Mouse (Mus musculus): ENCODE measurements around the gene Homez. TPM values are rescaled to one million over a fixed set of nuclear protein-coding genes. Genes with fewer than 3 reads are reported as not detected.

Homez gene
- polyA plus RNA-seq, 1 experiment from 2014 or later: 17.8 TPM

GRCm38 (mm10) chr14:54808718-54809667, 61.8 kb downstream of the Homez start:
- WGBS: 77% methylated on average over 4 of the region's 4 CpGs
- DNase-seq (ENCODE audit: low spot score): no peak

GRCm38 (mm10) chr14:54806124-54806523, 64.6 kb downstream of the Homez start:
- no peak overlapping the region for H3K27ac ChIP-seq
- no peak for DNase-seq (ENCODE audit: low spot score)
- 85% methylated on average over 4 of the region's 4 CpGs for WGBS
- H3K4me3 ChIP-seq: no peak overlapping the region
- no peaks in the 10 kb centered on the region for H3K9me3 ChIP-seq (replicated peaks)
- H3K4me1 ChIP-seq: no peaks in the 10 kb centered on the region
- no peaks in the 10 kb centered on the region for H3K36me3 ChIP-seq
- no peaks in the 10 kb centered on the region for H3K27me3 ChIP-seq (ENCODE audit: low read depth, poor library complexity, severe bottlenecking)

More at GRCm38 (mm10) chr14:54808718-54809667, 61.8 kb downstream of the Homez start:
- no peaks in the 10 kb centered on the region for H3K27me3 ChIP-seq (ENCODE audit: low read depth, poor library complexity, severe bottlenecking)
- no peaks in the 10 kb centered on the region for H3K9me3 ChIP-seq (replicated peaks)
- H3K36me3 ChIP-seq: no peaks in the 10 kb centered on the region
- no peak overlapping the region for H3K4me3 ChIP-seq
- H3K27ac ChIP-seq: no peak overlapping the region
- no peaks in the 10 kb centered on the region for H3K4me1 ChIP-seq

Other genes with a start within 250 kb of the Homez start
- gene Psmb11, start 249.5 kb downstream of the Homez start, polyA plus RNA-seq (2016; fragmentation: Nextera tagmentation; extraction: Ambion mirVana): 0.13 and 0.14 TPM in 2 replicates
- not detected in 2 replicates for gene Gm17606, start 230.0 kb downstream of the Homez start, polyA plus RNA-seq (2016; fragmentation: Nextera tagmentation; extraction: Ambion mirVana)
- gene Cdh24, start 229.6 kb downstream of the Homez start, polyA plus RNA-seq (2016; fragmentation: Nextera tagmentation; extraction: Ambion mirVana): 7.1 and 8.1 TPM in 2 replicates
- 112 and 116 TPM in 2 replicates for gene 1700123O20Rik, start 184.7 kb downstream of the Homez start, polyA plus RNA-seq (2016; fragmentation: Nextera tagmentation; extraction: Ambion mirVana)
- 142 and 144 TPM in 2 replicates for gene Acin1, start 184.0 kb downstream of the Homez start, polyA plus RNA-seq (2016; fragmentation: Nextera tagmentation; extraction: Ambion mirVana)
- gene Gm29776, start 172.1 kb downstream of the Homez start, polyA plus RNA-seq (2016; fragmentation: Nextera tagmentation; extraction: Ambion mirVana): 0.10 and 0.16 TPM in 2 replicates
- not detected in 2 replicates for gene Cebpe, start 158.8 kb downstream of the Homez start, polyA plus RNA-seq (2016; fragmentation: Nextera tagmentation; extraction: Ambion mirVana)
- gene Slc7a8, start 89.0 kb downstream of the Homez start, polyA plus RNA-seq (2016; fragmentation: Nextera tagmentation; extraction: Ambion mirVana): 0.50 and 0.77 TPM in 2 replicates
- gene Rnf212b, start 56.8 kb downstream of the Homez start, polyA plus RNA-seq (2016; fragmentation: Nextera tagmentation; extraction: Ambion mirVana): not detected in 2 replicates
- gene Ppp1r3e, start 6.6 kb upstream of the Homez start, polyA plus RNA-seq (2016; fragmentation: Nextera tagmentation; extraction: Ambion mirVana): 0.08 TPM in 1 of 2 replicates, not detected in the other
- 1.7 and 2.2 TPM in 2 replicates for gene Bcl2l2, start 12.4 kb upstream of the Homez start, polyA plus RNA-seq (2016; fragmentation: Nextera tagmentation; extraction: Ambion mirVana)
- gene Gm20521, start 12.5 kb upstream of the Homez start, polyA plus RNA-seq (2016; fragmentation: Nextera tagmentation; extraction: Ambion mirVana): 0.55 TPM in 1 of 2 replicates, not detected in the other
- 173 and 178 TPM in 2 replicates for gene Pabpn1, start 21.5 kb upstream of the Homez start, polyA plus RNA-seq (2016; fragmentation: Nextera tagmentation; extraction: Ambion mirVana)
- 31.2 and 52.7 TPM in 2 replicates for gene Slc22a17, start 42.2 kb upstream of the Homez start, polyA plus RNA-seq (2016; fragmentation: Nextera tagmentation; extraction: Ambion mirVana)
- 40.2 and 53.4 TPM in 2 replicates for gene Efs, start 55.2 kb upstream of the Homez start, polyA plus RNA-seq (2016; fragmentation: Nextera tagmentation; extraction: Ambion mirVana)
- 0.14 TPM in 1 of 2 replicates, not detected in the other for gene Il25, start 61.7 kb upstream of the Homez start, polyA plus RNA-seq (2016; fragmentation: Nextera tagmentation; extraction: Ambion mirVana)
- gene Cmtm5, start 65.3 kb upstream of the Homez start, polyA plus RNA-seq (2016; fragmentation: Nextera tagmentation; extraction: Ambion mirVana): 0.38 and 1.2 TPM in 2 replicates
- gene Myh6, start 96.0 kb upstream of the Homez start, polyA plus RNA-seq (2016; fragmentation: Nextera tagmentation; extraction: Ambion mirVana): 1.5 and 2.3 TPM in 2 replicates
- gene Gm17428, start 106.0 kb upstream of the Homez start, polyA plus RNA-seq (2016; fragmentation: Nextera tagmentation; extraction: Ambion mirVana): not detected in 2 replicates
- gene Myh7, start 123.7 kb upstream of the Homez start, polyA plus RNA-seq (2016; fragmentation: Nextera tagmentation; extraction: Ambion mirVana): 2.2 and 4.4 TPM in 2 replicates
- gene Ngdn, start 144.5 kb upstream of the Homez start, polyA plus RNA-seq (2016; fragmentation: Nextera tagmentation; extraction: Ambion mirVana): 97.5 and 98.1 TPM in 2 replicates
- gene Zfhx2, start 221.4 kb upstream of the Homez start, polyA plus RNA-seq (2016; fragmentation: Nextera tagmentation; extraction: Ambion mirVana): 4.1 and 5.6 TPM in 2 replicates
- 22.0 and 25.6 TPM in 2 replicates for gene Thtpa, start 223.8 kb upstream of the Homez start, polyA plus RNA-seq (2016; fragmentation: Nextera tagmentation; extraction: Ambion mirVana)
- gene Ap1g2, start 235.6 kb upstream of the Homez start, polyA plus RNA-seq (2016; fragmentation: Nextera tagmentation; extraction: Ambion mirVana): 10.6 and 12.5 TPM in 2 replicates
- gene Jph4, start 246.0 kb upstream of the Homez start, polyA plus RNA-seq (2016; fragmentation: Nextera tagmentation; extraction: Ambion mirVana): 0.03 and 0.08 TPM in 2 replicates

All from limb, embryonic 10.5 days (tissue).